Mouse (Mus musculus): ENCODE data around the gene Rfxank.

Gene Rfxank

GRCm38 (mm10) chr8:70100241-70100640, 38.7 kb downstream of the Rfxank start:
- DNase-seq = no peak

- DNase-seq = no peak
Measured at GRCm38 (mm10) chr8:70099276-70099675, 39.7 kb downstream of the Rfxank start.

- no peak for DNase-seq
Measured at GRCm38 (mm10) chr8:70092786-70093185, 46.2 kb downstream of the Rfxank start.

GRCm38 (mm10) chr8:70089296-70089960, 49.5 kb downstream of the Rfxank start:
- no peak for DNase-seq

- DNase-seq = peak; percentile 55
Measured at GRCm38 (mm10) chr8:70087836-70088650, 50.9 kb downstream of the Rfxank start.

GRCm38 (mm10) chr8:70087237-70087636, 51.7 kb downstream of the Rfxank start:
- peak; percentile 14 for DNase-seq

- DNase-seq = no peak
Measured at GRCm38 (mm10) chr8:70086151-70086550, 52.8 kb downstream of the Rfxank start.

- peak; percentile 10 for DNase-seq
Measured at GRCm38 (mm10) chr8:70084191-70085065, 54.5 kb downstream of the Rfxank start.

- peak; percentile 54 for DNase-seq
Measured at GRCm38 (mm10) chr8:70083285-70083684, 55.7 kb downstream of the Rfxank start, which contains the start of gene Hapln4. TSS of gene Hapln4 (plus strand) at chr8:70083457.

- DNase-seq = no peak
Measured at GRCm38 (mm10) chr8:70081976-70082375, 57.0 kb downstream of the Rfxank start.

Measured in kidney, adult 18-20 months (tissue).